Mouse (Mus musculus) erythroblast, embryonic 14.5 days (primary cell): Measurements from ENCODE around the gene Bptf. TPM values are rescaled to one million over a fixed set of nuclear protein-coding genes. Genes with fewer than 3 reads are reported as not detected.
A peak's percentile ranks its signal among the peaks of the same experiment; 100 is the strongest.

Experiments
- H3K27me3 ChIP-seq: 2 replicates; pipeline ENCODE4 v1.6.1; 2012; ENCODE audit warnings: inconsistent platforms; ENCODE audit not compliant: control insufficient read depth
- H3K36me3 ChIP-seq: 2 replicates; pipeline ENCODE4 v1.6.1; 2012; ENCODE audit warnings: mild to moderate bottlenecking, inconsistent platforms; ENCODE audit not compliant: control insufficient read depth
- H3K4me1 ChIP-seq: 2 replicates; pipeline ENCODE4 v1.6.1; 2012; ENCODE audit warnings: inconsistent platforms; ENCODE audit not compliant: control insufficient read depth
- H3K4me3 ChIP-seq: replicated peaks from 2 replicates; pipeline ENCODE3; 2012; ENCODE audit warnings: moderate library complexity, mild to moderate bottlenecking, inconsistent platforms
- H3K9me3 ChIP-seq: 2 replicates; pipeline ENCODE4 v1.6.1; 2012; ENCODE audit warnings: low read length, inconsistent platforms, mixed read lengths; ENCODE audit not compliant: control insufficient read depth
- GATA1 ChIP-seq: IDR thresholded peaks from 2 replicates; pipeline ENCODE4 v1.6.1; 2012; ENCODE audit warnings: low read length, inconsistent platforms, mixed read lengths
- TAL1 ChIP-seq: IDR thresholded peaks from 3 replicates; pipeline ENCODE4 v1.6.1; 2012; ENCODE audit warnings: low read length, inconsistent platforms, mixed read lengths
- polyA plus RNA-seq: library from polyadenylated mRNA; stranded (reverse); fragments of >175 nt; gene quantifications from 2 replicates; pipeline ENCODE4 v1.2.3, GENCODE M21; 2012

The Bptf gene
- polyA plus RNA-seq, 1 experiment: 6.8 TPM

DNA sequence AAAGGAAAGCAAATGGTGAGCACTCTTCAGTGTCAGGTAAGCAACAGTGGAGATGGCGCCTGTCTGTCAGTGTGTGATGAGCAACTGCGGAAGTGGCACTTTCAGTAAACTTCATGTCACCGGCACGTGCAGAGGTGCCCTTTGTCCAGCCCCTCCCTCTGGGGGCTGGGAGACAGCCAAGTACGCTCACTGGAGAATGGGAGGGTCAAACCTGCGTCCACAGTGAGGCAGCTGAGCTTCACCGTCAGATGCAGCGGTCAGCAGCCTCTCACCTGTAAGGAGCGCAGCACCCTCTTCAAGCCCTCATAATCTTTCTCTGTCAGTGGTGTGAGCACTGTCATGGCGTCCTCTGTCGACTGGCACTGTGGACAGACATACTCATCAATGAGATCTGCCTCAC, 88.6 kb downstream of the Bptf start:
- TF ChIP-seq GATA1 (no peak), TAL1 (no peak)
- H3K36me3 ChIP-seq: peaks cover 81% of the 10 kb centered on the region
- peaks cover 18% of the 10 kb centered on the region for H3K4me1 ChIP-seq
- no peaks in the 10 kb centered on the region for H3K27me3 ChIP-seq
- no peak overlapping the region for H3K4me3 ChIP-seq
- H3K9me3 ChIP-seq: no peaks in the 10 kb centered on the region

GRCm38 (mm10) chr11:107041396-107041795, 90.5 kb downstream of the Bptf start:
- Histone ChIP-seq H3K36me3 (peaks cover 78% of the 10 kb centered on the region), H3K4me1 (peaks cover 18% of the 10 kb centered on the region), H3K27me3 (no peaks in the 10 kb centered on the region), H3K9me3 (no peaks in the 10 kb centered on the region), H3K4me3 (no peak overlapping the region)
- TF ChIP-seq GATA1 (no peak), TAL1 (no peak)

DNA sequence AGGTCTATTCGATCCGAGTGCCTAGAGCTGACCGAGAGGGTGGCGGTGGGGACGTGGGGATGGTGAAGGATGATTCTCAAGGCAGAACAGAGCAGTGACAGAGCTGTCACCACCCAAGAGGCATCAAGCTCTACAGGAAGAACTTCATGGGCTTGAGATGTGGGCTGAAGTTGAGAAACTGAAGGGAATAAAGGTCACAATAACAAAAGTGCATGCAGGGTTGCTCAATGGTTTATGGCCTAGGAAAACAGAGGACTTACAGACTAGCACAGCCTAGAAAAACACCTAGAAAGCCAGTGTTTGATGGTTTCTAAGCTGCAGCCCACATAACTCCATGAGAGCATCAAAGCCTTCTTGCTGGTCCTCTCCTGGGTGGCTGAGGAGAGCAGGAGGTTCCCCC, 92.5 kb downstream of the Bptf start:
- no peak for TF ChIP-seq TAL1
- no peak for TF ChIP-seq GATA1
- Histone ChIP-seq H3K36me3 (peaks cover 67% of the 10 kb centered on the region), H3K4me1 (peaks cover 13% of the 10 kb centered on the region), H3K9me3 (no peaks in the 10 kb centered on the region), H3K27me3 (no peaks in the 10 kb centered on the region), H3K4me3 (no peak overlapping the region)

DNA sequence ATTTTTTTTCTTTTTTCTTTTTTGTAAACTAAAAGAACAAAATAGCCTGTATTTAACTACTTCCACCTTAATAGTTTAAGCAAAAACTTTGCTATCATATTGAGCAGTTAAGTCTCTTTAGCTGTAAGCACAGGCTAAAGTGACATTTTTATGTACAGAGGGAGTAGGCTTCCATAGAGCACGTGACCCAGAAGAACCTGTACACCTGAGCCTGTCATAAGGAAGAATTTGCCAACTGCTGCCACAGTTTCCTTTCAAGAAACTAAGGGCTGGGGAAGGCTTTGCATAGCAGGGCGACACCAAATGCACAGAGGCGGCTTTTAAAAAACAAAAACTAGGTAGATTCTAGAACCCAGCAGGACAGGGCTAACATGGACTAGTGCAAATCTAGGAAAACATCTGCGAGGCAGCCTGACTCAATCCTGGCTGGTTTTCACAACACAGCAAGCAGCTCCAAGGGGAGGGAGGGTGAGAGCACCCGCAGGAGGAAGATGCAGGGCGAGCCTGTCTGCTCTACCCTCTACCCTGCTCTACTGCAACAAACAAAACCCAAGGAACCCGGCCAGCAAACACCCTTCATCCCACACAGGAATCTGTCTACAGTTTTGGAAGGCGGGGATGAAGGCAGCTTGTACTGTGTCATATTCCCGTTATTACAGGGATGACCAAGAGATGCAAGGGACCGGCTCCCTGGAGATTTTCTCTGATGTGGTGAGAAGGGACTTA, 97.7 kb downstream of the Bptf start:
- peaks cover 12% of the 10 kb centered on the region for H3K27me3 ChIP-seq

GRCm38 (mm10) chr11:107031635-107032034, 100.3 kb downstream of the Bptf start:
- Histone ChIP-seq H3K9me3 (no peaks in the 10 kb centered on the region), H3K4me3 (no peak overlapping the region)

More for the DNA sequence above, 97.7 kb downstream of the Bptf start:
- Histone ChIP-seq H3K9me3 (no peaks in the 10 kb centered on the region), H3K4me3 (no peak overlapping the region), H3K4me1 (peaks cover 4% of the 10 kb centered on the region), H3K36me3 (peaks cover 24% of the 10 kb centered on the region)
- TF ChIP-seq GATA1 (no peak), TAL1 (no peak)

GRCm38 (mm10) chr11:107029536-107029935, 102.4 kb downstream of the Bptf start:
- peaks cover 4% of the 10 kb centered on the region; the same call in 1 of the 2 replicates for H3K9me3 ChIP-seq
- peaks cover 59% of the 10 kb centered on the region for H3K27me3 ChIP-seq
- no peak overlapping the region for H3K4me3 ChIP-seq
- 0 out of 2 replicates have a peak, but pooled peaks cover under 1% of the 10 kb centered on the region for H3K36me3 ChIP-seq
- peaks cover 34% of the 10 kb centered on the region for H3K4me1 ChIP-seq
- TF ChIP-seq GATA1 (no peak), TAL1 (no peak)

More at GRCm38 (mm10) chr11:107031635-107032034, 100.3 kb downstream of the Bptf start:
- TF ChIP-seq GATA1 (no peak), TAL1 (no peak)
- Histone ChIP-seq H3K4me1 (peaks cover 21% of the 10 kb centered on the region), H3K27me3 (peaks cover 38% of the 10 kb centered on the region), H3K36me3 (peaks cover 7% of the 10 kb centered on the region; the same call in 1 of the 2 replicates)

- H3K4me3 ChIP-seq: peak overlapping the region; percentile 77
- peaks cover 67% of the 10 kb centered on the region for H3K27me3 ChIP-seq
- peaks cover 34% of the 10 kb centered on the region for H3K4me1 ChIP-seq
- no peaks in the 10 kb centered on the region for H3K36me3 ChIP-seq
- H3K9me3 ChIP-seq: peaks cover 4% of the 10 kb centered on the region; the same call in 1 of the 2 replicates
- TF ChIP-seq TAL1: no peak
- TF ChIP-seq GATA1: no peak
Measured at GRCm38 (mm10) chr11:107028754-107029153, 103.2 kb downstream of the Bptf start.

- TF ChIP-seq GATA1: no peak
- no peak for TF ChIP-seq TAL1
- peaks cover 4% of the 10 kb centered on the region; the same call in 1 of the 2 replicates for H3K9me3 ChIP-seq
- peaks cover 34% of the 10 kb centered on the region for H3K4me1 ChIP-seq
- peak overlapping the region; percentile 77 for H3K4me3 ChIP-seq
- H3K27me3 ChIP-seq: peaks cover 69% of the 10 kb centered on the region
- no peaks in the 10 kb centered on the region for H3K36me3 ChIP-seq
Measured at GRCm38 (mm10) chr11:107028275-107028618, 103.7 kb downstream of the Bptf start.

DNA sequence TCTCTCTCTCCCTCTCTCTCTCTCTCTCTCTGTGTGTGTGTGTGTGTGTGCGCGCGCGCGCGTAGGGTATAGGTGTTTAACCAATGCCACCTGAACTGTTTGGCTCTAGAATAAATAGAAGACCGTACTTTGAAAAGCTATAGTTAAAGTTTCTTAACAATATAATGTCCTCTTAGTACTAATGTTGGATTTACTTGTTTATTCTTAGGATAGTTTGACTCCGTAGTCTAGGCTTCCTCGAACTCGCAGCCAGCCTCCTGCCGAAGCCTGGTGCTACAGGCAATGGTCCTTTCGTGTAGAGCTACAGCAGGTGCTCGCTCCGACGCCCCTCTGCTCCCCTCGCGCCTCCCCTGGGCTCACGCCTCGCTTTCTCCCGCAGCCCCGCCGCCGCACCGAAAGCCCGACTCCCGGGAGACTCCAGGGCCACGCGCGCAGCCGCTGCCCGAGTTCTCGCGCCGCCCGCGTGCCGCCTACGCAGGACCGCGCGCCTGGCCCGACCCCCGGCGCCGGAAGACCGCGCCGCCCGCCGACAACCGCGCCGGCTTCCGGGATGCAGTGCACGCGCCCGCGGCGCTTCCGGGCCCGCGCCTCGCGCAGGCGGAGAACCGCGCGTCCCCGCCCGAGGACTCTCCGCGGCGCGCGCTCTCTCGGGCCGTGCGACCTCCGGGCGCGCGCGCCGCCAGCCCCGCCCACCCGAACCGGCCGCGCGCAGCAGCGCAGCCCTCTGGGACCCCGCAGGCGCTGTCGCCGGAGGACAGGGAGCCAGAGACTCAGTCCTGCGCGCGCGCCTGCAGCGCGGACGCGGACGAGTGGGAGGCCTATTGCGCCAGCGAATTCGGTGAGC, 104.3 kb downstream of the Bptf start:
- Histone ChIP-seq H3K36me3 (no peaks in the 10 kb centered on the region), H3K4me3 (peak overlapping the region; percentile 77), H3K4me1 (peaks cover 35% of the 10 kb centered on the region), H3K27me3 (peaks cover 75% of the 10 kb centered on the region), H3K9me3 (peaks cover 4% of the 10 kb centered on the region; the same call in 1 of the 2 replicates)
- TF ChIP-seq GATA1 (no peak), TAL1 (no peak)
